Mouse (Mus musculus) bone marrow macrophage, adult 2 months (primary cell): ENCODE results near the gene Dmpk.

Experiments
- CTCF ChIP-seq: IDR thresholded peaks from 2 replicates; pipeline ENCODE4 v1.5.1; 2012; ENCODE audit warnings: low read depth, mild to moderate bottlenecking, low read length, moderate library complexity
- POLR2A ChIP-seq: IDR thresholded peaks from 2 replicates; pipeline ENCODE4 v1.6.1; 2012; ENCODE audit warnings: mild to moderate bottlenecking, low read depth, low read length, borderline replicate concordance

GRCm38 (mm10) chr7:19119083-19119482, 35.4 kb downstream of the Dmpk start:
- no peak for TF ChIP-seq CTCF
- no peak for TF ChIP-seq POLR2A
